Mouse (Mus musculus): ENCODE measurements around the gene Nop53. TPM values are rescaled to one million over a fixed set of nuclear protein-coding genes. Genes with fewer than 3 reads are reported as not detected.

The Nop53 gene
- 36.2 TPM for polyA plus RNA-seq (2015; fragmentation: Illumina TruSeq; extraction: RNeasy Lipid Tissue Mini Kit (QIAGEN cat#74804); ENCODE audit: insufficient read depth, low read depth, low replicate concordance)

DNA sequence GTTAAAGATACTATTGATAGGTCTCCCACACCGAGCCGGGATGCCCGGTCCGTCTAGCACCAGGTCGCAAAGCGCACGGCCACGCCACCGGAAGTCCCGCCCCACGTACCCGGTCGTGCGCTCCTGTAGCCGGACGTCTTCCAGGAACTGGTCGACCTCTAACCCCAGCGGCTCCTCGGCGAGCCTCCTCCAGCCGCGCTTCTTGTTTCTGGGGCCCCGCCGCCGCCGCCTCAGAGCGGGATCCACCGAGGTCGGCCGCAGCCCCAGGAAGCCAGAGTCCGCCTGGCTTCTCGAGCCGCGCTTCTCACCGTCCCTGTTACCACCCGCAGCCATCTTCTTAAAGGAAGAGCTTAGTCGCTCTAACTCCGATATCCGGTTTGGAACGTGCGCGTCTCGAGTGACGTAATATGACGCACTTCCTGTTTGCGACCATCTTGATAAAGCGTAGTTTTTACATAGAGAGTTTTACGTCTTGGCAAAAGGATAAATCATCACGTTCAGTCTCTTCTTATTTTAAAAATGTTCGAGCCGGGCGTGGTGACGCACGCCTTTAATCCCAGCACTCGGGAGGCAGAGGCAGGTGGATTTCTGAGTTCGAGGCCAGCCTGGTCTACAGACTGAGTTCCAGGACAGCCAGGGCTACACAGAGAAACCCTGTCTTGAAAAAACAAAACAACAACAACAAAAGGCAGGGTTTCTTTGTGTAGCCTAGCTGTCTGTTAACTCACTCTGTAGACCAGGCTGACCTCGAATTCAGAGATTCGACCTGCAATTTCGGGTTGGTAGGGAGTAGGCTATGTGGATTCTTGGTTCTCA lies at the start of gene Nop53:
Nop53 (minus strand) TSS at position 354 of the 816 bp plus-strand sequence.

DNA sequence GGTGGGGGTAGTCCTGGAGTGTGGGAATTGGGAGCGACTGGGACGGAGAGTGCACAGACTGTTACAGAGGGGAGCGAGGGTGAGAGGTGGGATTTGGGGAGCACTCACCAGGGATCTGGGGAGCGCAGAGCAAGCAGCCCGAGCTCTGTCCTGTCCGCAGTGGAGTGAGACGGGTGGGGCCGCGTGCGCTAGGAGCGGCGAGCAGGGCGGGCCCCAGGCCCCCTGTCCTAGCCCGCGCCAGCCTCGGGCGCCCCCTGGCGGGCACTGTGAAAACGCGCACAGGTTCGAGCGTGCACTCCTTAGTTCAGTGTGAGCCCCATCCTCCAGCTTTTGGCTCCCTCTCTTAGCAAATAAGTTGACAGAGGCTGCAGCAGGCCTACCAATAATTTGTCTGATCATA lies 21.4 kb upstream of the Nop53 start, which contains the start of gene Ehd2:
Ehd2 (minus strand) TSS at position 256 of the 400 bp plus-strand sequence.

DNA sequence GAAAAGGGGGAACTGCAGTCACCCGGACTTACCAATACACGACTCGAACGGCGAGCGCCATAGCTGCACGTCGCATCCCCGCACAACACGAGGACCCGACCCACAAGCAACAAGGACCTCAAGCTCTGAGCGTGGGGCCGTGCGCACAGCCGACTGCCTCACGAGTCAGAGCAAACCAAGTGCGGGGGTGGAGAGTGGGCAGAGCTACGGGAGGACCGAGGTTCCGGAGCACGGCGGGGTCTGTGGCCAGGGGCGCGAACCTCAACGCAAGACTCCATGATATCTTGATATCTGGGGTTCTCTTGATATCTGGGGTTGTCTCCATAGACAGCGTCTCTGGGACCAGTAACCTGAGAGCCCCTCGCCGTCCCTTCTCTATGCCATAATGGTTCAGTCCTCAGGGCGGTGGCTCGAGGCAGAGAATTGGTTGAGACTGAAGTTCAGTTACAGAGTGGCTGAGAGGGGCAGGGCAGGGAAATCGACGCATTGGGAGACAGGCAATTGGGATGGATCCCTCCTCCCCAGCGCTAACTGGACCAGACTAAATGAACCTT lies 23.6 kb downstream of the Nop53 start, which contains the start of gene Selenow:
Selenow (minus strand) TSS at position 183 of the 554 bp plus-strand sequence.

Other genes starting within 250 kb of the Nop53 start
- not detected for gene Obox5, start 195.9 kb downstream of the Nop53 start, polyA plus RNA-seq (2015; fragmentation: Illumina TruSeq; extraction: RNeasy Lipid Tissue Mini Kit (QIAGEN cat#74804); ENCODE audit: insufficient read depth, low read depth, low replicate concordance)
- not detected for gene Obox6, start 106.4 kb downstream of the Nop53 start, polyA plus RNA-seq (2015; fragmentation: Illumina TruSeq; extraction: RNeasy Lipid Tissue Mini Kit (QIAGEN cat#74804); ENCODE audit: insufficient read depth, low read depth, low replicate concordance)
- gene Crx, start 66.1 kb downstream of the Nop53 start, polyA plus RNA-seq (2015; fragmentation: Illumina TruSeq; extraction: RNeasy Lipid Tissue Mini Kit (QIAGEN cat#74804); ENCODE audit: insufficient read depth, low read depth, low replicate concordance): not detected
- not detected for gene Crxos, start 63.5 kb downstream of the Nop53 start, polyA plus RNA-seq (2015; fragmentation: Illumina TruSeq; extraction: RNeasy Lipid Tissue Mini Kit (QIAGEN cat#74804); ENCODE audit: insufficient read depth, low read depth, low replicate concordance)
- gene Selenow, start 23.7 kb downstream of the Nop53 start, polyA plus RNA-seq (2015; fragmentation: Illumina TruSeq; extraction: RNeasy Lipid Tissue Mini Kit (QIAGEN cat#74804); ENCODE audit: insufficient read depth, low read depth, low replicate concordance): 122 TPM
- 20.4 TPM for gene Ehd2, start 21.5 kb upstream of the Nop53 start, polyA plus RNA-seq (2015; fragmentation: Illumina TruSeq; extraction: RNeasy Lipid Tissue Mini Kit (QIAGEN cat#74804); ENCODE audit: insufficient read depth, low read depth, low replicate concordance)
- gene Bicra, start 101.8 kb upstream of the Nop53 start, polyA plus RNA-seq (2015; fragmentation: Illumina TruSeq; extraction: RNeasy Lipid Tissue Mini Kit (QIAGEN cat#74804); ENCODE audit: insufficient read depth, low read depth, low replicate concordance): 4.8 TPM
- gene Zfp541, start 115.7 kb upstream of the Nop53 start, polyA plus RNA-seq (2015; fragmentation: Illumina TruSeq; extraction: RNeasy Lipid Tissue Mini Kit (QIAGEN cat#74804); ENCODE audit: insufficient read depth, low read depth, low replicate concordance): not detected
- 57.5 TPM for gene Napa, start 152.4 kb upstream of the Nop53 start, polyA plus RNA-seq (2015; fragmentation: Illumina TruSeq; extraction: RNeasy Lipid Tissue Mini Kit (QIAGEN cat#74804); ENCODE audit: insufficient read depth, low read depth, low replicate concordance)
- 8.0 TPM for gene Kptn, start 173.8 kb upstream of the Nop53 start, polyA plus RNA-seq (2015; fragmentation: Illumina TruSeq; extraction: RNeasy Lipid Tissue Mini Kit (QIAGEN cat#74804); ENCODE audit: insufficient read depth, low read depth, low replicate concordance)
- 0.15 TPM for gene Slc8a2, start 183.8 kb upstream of the Nop53 start, polyA plus RNA-seq (2015; fragmentation: Illumina TruSeq; extraction: RNeasy Lipid Tissue Mini Kit (QIAGEN cat#74804); ENCODE audit: insufficient read depth, low read depth, low replicate concordance)
- gene Meis3, start 229.0 kb upstream of the Nop53 start, polyA plus RNA-seq (2015; fragmentation: Illumina TruSeq; extraction: RNeasy Lipid Tissue Mini Kit (QIAGEN cat#74804); ENCODE audit: insufficient read depth, low read depth, low replicate concordance): 13.5 TPM